Mouse (Mus musculus) gonadal fat pad, adult 2 months (tissue): ENCODE measurements around the gene Cfap69. TPM values are rescaled to one million over a fixed set of nuclear protein-coding genes. Genes with fewer than 3 reads are reported as not detected.
"Not testable (repeated sequence)": the region's sequence is repeated elsewhere in the genome, so short reads cannot be mapped to it uniquely, and the experiment has no call there.

ENCODE experiments used
- DNase-seq: peaks from one replicate; pipeline ENCODE4 v3.0.0-alpha.2; 2012; ENCODE audit warnings: low read depth
- polyA plus RNA-seq: library from polyadenylated mRNA; depleted of rRNA; stranded (reverse); fragments of >200 nt; gene quantifications from 2 replicates; pipeline ENCODE4 v1.2.3, GENCODE M21; 2012; rRNA removed

Cfap69 gene
- 1.7 and 2.0 TPM in 2 replicates for polyA plus RNA-seq

DNA sequence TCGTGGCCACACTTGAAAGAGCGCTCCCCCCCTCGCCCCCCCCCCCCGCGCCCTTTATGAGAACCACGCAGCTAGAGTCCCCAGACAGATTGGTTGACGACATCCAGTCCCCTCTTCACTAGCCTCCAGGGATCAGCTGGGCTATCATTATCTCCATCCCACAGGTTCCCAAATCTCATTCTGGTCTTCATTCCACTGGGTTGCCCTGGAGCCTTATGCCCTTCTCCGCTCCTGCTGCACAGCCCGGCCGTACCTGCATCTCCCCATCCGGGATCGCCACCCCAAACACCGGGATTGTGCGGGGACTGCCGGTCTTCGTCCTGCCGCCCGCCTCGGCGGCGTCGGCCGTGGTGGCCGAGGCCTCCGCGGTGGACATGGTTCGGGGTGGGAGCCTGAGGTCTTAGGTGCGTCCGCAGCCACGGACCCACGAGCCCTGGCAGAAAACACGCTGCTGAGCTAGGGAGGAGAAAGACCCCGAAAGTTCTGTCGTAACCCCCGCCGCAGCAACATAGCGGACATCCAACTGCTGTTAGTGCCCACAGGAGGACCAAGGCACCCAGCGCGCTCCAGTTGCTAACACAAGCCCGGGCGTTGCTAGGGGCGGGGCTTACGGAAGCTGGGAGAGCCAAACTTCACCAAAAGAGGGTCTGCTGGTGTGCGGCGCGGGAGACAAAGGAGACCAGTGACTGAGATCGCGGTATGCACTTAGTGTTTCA, at the start of gene Cfap69:
TSS of gene Cfap69 (minus strand) at position 585 of the 716 bp plus-strand sequence.
- DNase-seq, result no peak

- no peak for DNase-seq
These were observed 47.0 kb upstream of the Cfap69 start for GRCm38 (mm10) chr5:5711032-5711431.

DNA sequence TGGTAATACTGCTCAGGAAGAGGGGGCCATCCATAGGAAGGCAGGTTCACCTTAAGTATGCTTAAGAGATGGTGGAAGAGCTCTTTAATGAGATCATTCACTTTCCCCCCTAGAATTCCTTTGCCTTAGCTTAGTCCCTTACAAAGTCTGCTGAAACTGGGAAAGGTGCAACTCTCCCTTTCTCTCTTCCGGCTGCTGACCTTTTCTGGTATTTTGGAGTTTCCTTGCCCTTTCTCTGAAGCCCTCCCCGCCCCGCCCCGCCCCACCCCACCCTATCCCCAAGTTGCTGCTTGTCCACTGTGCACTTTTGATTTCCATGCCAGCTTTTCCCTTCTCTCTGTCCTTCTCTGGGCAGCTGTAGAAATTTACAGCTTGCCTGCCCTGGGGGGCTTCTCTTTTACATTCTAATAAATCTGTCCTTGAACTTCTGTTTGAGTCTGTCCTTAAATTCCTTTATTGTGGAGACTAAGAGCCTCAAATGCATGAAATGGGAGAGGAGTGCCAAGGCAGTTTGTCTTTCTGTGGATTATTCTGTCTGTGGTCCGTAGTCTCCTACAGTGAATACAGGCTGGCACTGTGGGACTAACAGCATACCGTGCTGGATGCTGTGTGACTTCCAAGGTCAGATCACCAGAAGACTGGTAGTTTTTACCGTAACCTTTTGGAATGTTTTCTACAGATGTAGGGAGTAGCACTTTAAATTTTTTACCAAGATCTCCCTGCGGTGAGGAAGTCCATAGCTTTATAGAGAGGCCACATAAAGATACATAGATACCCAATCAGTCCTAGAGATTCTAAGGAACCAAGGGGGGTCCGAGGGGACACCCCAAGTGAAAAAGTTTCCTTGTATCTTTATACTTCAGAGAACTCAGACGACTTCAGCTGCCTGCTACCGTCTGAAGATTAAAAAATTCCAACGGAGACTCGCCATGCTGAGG, 43.6 kb upstream of the Cfap69 start:
- no peak for DNase-seq

DNA sequence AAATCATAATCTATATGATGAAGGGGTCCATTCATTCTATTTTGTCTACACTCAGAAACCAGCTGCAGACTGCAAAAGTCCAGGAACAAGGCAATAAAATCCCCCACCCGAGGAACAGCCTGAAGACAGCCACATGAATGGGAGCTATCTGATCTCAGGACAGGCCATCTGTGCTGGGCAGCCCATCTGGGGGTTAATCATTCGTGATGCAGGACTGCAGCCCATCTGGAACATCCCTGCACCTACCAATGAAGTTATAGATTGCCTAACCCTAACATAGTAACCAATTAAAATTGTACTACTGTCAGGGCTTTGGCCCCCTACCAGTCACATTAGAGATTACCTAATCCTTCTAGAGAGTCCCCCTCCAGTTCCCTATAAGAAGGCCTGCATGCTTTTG, 41.0 kb upstream of the Cfap69 start:
- DNase-seq, result no peak

DNA sequence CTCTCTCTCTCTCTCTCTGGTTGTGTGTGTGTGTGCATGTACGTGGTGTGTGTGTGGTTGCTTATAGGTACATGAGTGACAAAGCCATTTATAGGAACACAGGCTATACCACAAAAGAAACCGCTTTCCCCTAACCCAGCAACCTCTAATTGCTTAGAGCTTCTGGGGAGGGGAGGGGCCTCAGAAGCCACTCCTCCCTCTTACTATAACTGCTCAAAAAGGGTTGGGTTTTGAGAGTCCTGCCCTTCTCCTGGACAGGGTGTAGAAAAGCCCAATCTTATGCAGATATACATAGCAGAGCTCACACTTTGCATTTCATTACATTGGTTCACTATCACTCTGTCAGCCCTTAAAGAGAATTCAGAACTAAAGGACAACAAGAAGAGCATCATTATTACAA, 36.3 kb upstream of the Cfap69 start:
- DNase-seq, result no peak

DNA sequence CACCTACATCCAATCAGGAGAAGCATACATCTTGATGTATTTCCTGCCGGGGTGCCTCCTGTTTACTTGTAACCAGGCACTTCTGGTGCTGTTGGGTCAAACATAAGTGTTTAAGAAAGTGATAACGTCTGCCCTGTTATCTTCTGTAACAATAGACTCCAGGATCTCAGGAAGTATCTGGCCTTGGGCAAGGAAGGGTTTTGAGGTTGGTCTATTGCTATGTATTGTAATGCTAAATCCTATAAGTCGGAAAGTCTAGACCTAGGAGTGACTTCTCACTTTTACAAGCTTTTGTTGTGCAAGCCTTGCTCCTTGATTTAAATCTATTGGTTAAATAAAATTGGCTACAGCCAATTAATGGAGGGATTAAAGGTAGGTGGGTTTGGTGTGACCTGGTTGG, 34.8 kb upstream of the Cfap69 start:
- DNase-seq, result no peak

GRCm38 (mm10) chr5:5695401-5695942, 31.4 kb upstream of the Cfap69 start:
- DNase-seq, result no peak

DNA sequence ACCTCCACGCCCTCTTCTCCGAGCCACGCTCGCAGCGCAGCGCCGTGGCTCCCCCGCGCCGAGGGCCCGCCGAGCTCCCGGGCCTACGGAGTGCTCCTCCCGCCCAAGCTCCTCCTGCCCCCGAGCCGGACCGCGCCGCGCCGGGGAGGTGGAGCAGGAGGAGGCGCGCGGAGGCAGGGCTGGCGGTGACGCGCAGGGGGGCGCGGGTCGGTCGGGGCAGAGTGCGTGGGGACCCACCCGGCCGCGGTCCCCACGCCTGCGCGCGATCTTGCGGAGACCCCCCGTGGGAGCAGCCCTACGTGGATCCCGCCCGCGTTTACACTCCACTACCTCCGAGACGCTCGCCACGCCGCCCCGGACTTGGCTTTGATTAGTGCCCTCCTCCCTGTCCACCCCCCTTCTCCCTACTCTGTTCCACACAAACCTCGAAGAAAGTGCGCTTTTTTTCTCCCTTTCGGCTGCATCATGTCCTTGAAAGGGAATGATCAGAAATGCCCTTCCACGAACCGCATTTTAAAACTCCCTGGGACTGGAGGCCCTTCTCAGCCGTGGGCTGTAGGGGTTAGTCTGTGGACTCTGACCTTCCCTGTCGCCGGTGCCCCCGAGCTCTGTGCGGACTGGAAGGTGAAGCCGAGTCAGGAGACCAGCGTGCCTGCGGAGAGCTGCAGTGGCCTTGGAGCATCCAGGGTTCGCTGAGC, 30.1 kb upstream of the Cfap69 start, which contains the start of gene Steap2:
TSS of gene Steap2 (minus strand) at position 623 of the 698 bp plus-strand sequence.
- no peak for DNase-seq

GRCm38 (mm10) chr5:5693541-5693955, 29.5 kb upstream of the Cfap69 start:
- no peak for DNase-seq

DNA sequence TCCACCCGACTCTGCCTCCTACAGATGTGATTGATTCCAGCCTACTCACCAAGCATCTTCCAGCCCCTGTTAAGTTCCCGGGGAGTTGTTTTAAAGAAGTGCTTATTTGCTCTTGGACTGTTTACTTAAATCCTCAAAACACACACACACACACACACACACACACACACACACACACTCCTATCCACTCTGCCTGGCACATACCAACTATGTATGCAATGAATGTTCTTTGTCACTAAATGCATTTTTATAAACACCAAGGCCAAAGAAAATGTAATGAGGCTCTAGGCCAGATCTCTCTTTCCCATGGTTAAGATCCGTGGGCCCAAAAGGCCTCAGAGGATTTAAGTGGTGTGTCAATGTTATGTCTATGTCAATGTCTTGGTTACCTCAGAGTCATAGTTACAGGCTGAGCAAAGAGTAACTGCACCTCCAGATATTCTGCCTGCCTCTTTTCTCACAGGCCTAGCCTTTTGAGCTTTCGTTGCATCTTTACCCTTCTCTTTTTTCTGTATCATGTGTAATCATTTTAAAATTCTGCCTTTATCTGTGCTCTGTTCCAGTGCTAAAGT, 28.2 kb upstream of the Cfap69 start:
- no peak for DNase-seq

GRCm38 (mm10) chr5:5688945-5689540, 25.0 kb upstream of the Cfap69 start:
- no peak for DNase-seq

DNA sequence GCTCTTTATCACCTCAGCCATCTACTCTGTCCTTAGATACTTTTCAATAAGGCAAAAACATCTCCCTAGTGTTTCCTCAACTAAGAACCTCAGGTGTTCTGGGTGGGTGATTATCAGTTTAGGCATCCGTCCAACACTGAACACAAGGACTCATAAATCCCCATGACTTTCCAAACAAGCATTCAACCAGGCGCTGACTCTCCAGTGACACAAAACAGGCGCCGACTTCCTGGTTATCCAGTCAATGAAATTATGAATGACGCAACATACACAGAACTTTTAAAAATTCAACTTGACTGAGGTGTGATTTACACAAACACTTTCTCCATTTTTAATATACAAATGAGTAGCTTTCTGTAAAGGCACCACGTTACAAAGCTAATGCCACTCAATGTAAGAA, 24.2 kb upstream of the Cfap69 start:
- no peak for DNase-seq

DNA sequence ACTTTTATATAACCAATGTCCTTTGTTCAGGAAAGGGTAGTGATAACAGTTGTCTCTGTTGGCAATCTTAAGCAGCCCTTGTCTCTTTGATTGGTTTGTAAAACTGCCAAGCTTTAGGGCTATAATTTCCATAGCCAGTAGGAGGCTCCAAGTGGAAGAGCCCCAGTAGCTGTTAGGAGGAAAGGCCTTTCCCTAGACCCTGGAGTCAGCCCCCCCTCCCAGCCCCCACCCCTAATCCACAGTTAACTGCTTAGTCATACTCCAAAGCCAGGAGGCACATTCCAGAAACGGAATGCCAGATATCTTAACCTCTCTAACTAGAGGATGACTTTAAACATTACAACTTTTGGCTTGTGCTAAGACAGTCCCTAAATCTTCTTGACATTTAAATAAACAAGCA, 22.9 kb upstream of the Cfap69 start:
- DNase-seq, result no peak

- not testable (repeated sequence) for DNase-seq
These were observed 20.9 kb upstream of the Cfap69 start for GRCm38 (mm10) chr5:5684946-5685345.

GRCm38 (mm10) chr5:5683292-5683691, 19.3 kb upstream of the Cfap69 start:
- DNase-seq, result no peak

GRCm38 (mm10) chr5:5679459-5679858, 15.4 kb upstream of the Cfap69 start:
- DNase-seq, result no peak

DNA sequence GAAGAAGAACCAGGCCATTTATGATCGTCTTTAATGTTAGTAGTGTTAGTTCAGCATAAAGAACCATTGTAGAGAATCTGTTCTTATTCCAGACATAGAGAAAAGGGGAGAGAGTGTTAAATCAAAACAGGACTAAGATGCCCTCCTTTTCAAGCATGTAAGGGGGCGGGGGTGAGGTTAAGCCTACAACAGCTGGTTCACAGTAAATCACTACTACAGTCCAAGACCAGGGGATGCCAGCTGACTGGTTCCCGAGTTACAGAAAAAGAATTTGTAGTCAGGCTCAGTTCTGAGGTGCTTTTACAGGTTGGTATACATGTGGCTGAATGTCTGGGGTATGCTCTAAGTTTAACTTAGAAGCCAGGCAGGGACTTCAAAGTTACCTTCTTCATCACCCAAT, 12.0 kb upstream of the Cfap69 start:
- DNase-seq, result no peak

DNA sequence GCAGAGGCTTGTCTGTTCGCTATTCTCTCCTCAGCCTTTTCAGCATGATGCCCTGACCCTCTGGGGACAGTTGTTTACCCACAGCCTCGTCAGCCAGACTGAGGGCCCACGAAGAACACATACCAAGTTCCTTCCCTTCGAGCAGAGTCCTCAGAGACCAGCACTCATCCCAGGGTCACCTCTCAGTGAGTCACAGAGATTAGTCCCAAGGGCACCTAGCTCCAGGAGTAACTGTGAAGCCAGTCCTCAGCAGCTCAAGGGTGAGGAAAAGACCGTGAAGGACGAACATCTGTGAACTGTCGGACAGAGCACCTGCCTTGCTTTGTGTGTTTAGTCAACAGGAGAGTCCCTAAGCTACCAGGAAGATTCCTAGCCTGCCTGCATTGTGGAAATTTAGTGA, 4.9 kb upstream of the Cfap69 start:
- no peak for DNase-seq

- no peak for DNase-seq
These were observed 410 bp upstream of the Cfap69 start for GRCm38 (mm10) chr5:5664371-5664926.

- DNase-seq, result no peak
These were observed 982 bp downstream of the Cfap69 start for GRCm38 (mm10) chr5:5663057-5663456.

- DNase-seq, result no peak
These were observed 5.4 kb downstream of the Cfap69 start for GRCm38 (mm10) chr5:5658680-5659079.
